Mouse (Mus musculus): ENCODE data around the gene Trabd2b. TPM values are rescaled to one million over a fixed set of nuclear protein-coding genes. Genes with fewer than 3 reads are reported as not detected.

The Trabd2b gene
- polyA plus RNA-seq, 1 experiment from 2014 or later, result 5.7 TPM

DNA sequence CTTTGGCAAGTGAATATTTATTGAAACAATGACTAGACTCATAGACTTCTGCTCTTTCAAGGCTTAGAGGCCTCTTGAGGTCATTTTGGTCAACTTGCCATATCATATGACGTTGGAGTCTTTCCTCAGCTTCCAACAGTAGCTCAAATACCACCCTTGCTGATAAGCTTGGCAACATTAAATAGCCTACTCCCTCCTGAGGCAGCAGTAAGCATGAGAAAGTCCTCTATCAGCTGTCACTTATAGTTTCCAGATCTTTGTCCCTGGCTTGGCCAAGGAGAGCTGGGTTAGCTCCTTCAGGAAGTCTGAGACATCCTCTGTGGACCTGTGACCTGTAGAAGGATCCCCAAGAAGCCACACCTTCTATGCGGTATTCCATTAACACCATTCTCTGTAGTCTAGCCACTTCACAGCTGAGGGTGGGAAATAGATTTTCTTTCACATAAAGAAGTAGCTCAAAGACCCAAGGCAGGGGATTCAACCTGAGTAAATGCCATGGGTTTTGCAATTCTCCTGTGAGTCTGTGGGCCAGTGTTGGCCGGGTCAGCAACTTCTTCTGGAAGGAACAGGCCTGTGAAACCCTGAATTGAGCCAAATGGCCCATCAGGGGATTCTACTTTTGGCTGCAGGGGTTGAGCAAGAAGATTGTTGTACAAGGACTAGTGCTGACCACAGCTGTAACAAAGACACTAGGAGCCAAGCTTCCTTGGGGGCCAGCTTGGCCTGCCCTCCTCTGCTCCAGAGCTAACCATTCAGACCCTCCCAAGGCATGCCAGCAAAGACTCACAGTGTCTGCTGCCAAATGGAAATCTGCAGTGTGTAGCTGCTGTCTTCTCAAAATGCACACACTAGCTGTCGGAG, 127.6 kb downstream of the Trabd2b start:
- no peaks in the 10 kb centered on the region for H3K36me3 ChIP-seq (ENCODE audit: insufficient read depth, low read length)
- peaks cover 6% of the 10 kb centered on the region; the same call in 1 of the 2 replicates for H3K4me1 ChIP-seq (ENCODE audit: insufficient read depth, low read length)
- H3K4me2 ChIP-seq (replicated peaks; ENCODE audit: low read depth, low read length), result no peak overlapping the region
- H3K9ac ChIP-seq (replicated peaks; ENCODE audit: low read length), result no peak overlapping the region
- H3K9me3 ChIP-seq (ENCODE audit: low read length), result no peaks in the 10 kb centered on the region
- 69% methylated on average over 4 of the region's 4 CpGs for WGBS
- no peaks in the 10 kb centered on the region for H3K27me3 ChIP-seq (ENCODE audit: insufficient read depth, low read length)
- H3K27ac ChIP-seq (ENCODE audit: low read length), result no peak overlapping the region
- ATAC-seq (ENCODE audit: low FRiP score, low TSS enrichment), result no peak
- H3K4me3 ChIP-seq (ENCODE audit: low read length), result no peak overlapping the region

DNA sequence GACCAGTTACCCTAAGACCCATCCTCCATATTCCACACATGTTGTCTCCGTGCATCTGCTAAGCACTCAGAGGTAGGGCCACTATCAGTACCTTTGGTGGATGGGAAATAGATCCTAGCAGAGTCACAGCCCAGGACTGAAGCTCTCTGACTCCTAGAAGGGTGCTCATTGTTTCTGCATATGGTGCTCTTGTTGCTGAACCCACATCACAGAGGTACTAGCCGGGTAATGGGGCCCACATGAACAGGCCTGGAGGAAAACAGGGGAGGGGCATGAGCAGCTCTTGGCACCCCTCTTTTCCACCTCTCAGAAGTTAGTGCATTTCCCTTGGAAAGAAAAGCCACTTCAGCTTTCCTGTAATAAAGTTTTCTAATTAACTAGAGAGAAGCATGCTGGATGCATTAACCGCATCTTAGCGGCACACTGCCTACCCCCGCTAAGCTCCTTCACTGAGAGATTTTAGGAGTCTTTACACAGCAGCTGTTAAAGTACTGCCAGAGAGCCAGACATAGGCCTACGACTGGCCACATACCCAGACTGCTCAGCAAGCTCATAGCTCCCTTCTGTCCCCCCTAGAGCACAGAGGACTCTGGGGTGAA, 131.0 kb downstream of the Trabd2b start:
- Histone ChIP-seq H3K9me3 (ENCODE audit: low read length) (no peaks in the 10 kb centered on the region), H3K36me3 (ENCODE audit: insufficient read depth, low read length) (no peaks in the 10 kb centered on the region), H3K4me1 (ENCODE audit: insufficient read depth, low read length) (0 out of 2 replicates have a peak, but pooled peaks cover 6% of the 10 kb centered on the region), H3K27me3 (ENCODE audit: insufficient read depth, low read length) (no peaks in the 10 kb centered on the region), H3K4me2 (replicated peaks; ENCODE audit: low read depth, low read length) (no peak overlapping the region), H3K9ac (replicated peaks; ENCODE audit: low read length) (no peak overlapping the region), H3K4me3 (ENCODE audit: low read length) (no peak overlapping the region), H3K27ac (ENCODE audit: low read length) (no peak overlapping the region)
- whole genome bisulfite sequencing, result 61% methylated on average over 6 of the region's 6 CpGs
- 0 out of 2 replicates have a peak, but pooled peaks have one; percentile 24 for ATAC-seq (ENCODE audit: low FRiP score, low TSS enrichment)

DNA sequence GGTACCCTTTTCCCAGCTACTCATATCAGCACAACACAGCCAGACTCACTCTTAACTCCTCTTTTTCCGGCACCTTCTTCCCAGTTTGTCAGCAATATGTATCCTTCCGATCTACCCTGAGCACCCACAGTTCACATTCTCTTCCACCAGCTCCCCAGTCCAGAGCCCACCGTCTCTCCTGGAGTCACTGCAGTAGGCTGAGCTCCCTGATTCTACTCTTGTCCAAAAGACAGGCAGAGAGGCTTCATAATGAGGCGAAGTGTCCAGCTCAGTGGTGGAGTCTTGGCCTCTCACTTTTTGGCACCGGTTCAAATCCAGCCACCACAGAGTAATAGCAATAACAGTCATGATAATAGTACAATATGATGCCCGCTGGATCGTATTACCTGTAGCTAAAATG, 133.5 kb downstream of the Trabd2b start:
- no peak overlapping the region for H3K9ac ChIP-seq (replicated peaks; ENCODE audit: low read length)

DNA sequence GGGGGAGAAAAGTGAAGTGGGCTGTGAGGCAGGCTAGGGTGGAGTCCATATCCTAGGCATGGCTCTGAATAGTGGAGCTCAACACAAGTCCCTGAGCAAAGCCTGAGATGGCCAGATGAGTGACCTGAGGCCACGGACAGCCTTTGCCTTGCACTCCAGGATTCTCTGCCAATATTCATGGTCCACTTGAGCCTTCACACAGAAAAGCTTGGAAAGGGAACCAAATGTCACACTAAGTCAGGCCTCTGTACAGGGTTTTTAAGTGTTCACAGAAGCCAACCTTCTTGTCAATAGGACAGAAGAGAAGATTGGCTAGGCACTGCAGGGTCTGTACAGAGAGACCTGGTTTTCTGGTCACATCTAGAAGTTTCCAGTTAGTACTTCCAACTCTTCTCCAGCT, 134.7 kb downstream of the Trabd2b start:
- H3K4me3 ChIP-seq (ENCODE audit: low read length), result no peak overlapping the region
- no peak for ATAC-seq (ENCODE audit: low FRiP score, low TSS enrichment)
- H3K36me3 ChIP-seq (ENCODE audit: insufficient read depth, low read length), result no peaks in the 10 kb centered on the region
- no peak overlapping the region for H3K9ac ChIP-seq (replicated peaks; ENCODE audit: low read length)
- H3K4me1 ChIP-seq (ENCODE audit: insufficient read depth, low read length), result 0 out of 2 replicates have a peak, but pooled peaks cover 6% of the 10 kb centered on the region
- WGBS, result 74% methylated on average over 1 of the region's 1 CpGs
- no peaks in the 10 kb centered on the region for H3K9me3 ChIP-seq (ENCODE audit: low read length)
- no peak overlapping the region for H3K27ac ChIP-seq (ENCODE audit: low read length)
- H3K27me3 ChIP-seq (ENCODE audit: insufficient read depth, low read length), result no peaks in the 10 kb centered on the region
- no peak overlapping the region for H3K4me2 ChIP-seq (replicated peaks; ENCODE audit: low read depth, low read length)

More for the DNA sequence above, 133.5 kb downstream of the Trabd2b start:
- ATAC-seq (ENCODE audit: low FRiP score, low TSS enrichment), result no peak
- Histone ChIP-seq H3K27ac (ENCODE audit: low read length) (no peak overlapping the region), H3K4me1 (ENCODE audit: insufficient read depth, low read length) (0 out of 2 replicates have a peak, but pooled peaks cover 6% of the 10 kb centered on the region), H3K4me2 (replicated peaks; ENCODE audit: low read depth, low read length) (no peak overlapping the region), H3K4me3 (ENCODE audit: low read length) (no peak overlapping the region), H3K36me3 (ENCODE audit: insufficient read depth, low read length) (no peaks in the 10 kb centered on the region), H3K9me3 (ENCODE audit: low read length) (no peaks in the 10 kb centered on the region), H3K27me3 (ENCODE audit: insufficient read depth, low read length) (no peaks in the 10 kb centered on the region)
- WGBS, result 93% methylated on average over 7 of the region's 7 CpGs

DNA sequence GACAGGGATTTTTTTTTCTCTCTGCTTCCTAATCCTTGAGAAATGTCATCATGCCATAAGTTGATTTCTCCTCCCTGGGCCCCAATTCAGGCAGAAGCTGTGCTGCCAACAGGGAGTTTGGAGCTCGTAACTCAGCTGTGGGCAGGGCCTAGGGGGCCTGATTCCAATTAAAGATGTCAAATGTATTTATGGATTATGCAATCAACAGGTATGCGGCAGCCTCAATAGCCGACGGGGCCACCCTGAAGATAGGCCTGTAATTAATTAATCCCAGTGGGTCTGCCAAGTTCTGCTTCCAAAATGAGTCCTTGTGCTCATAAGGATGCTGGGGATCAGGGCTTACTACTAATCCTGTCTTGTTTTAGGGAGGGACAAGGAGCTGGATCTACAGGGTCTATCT, 135.6 kb downstream of the Trabd2b start:
- H3K27ac ChIP-seq (ENCODE audit: low read length), result no peak overlapping the region
- H3K36me3 ChIP-seq (ENCODE audit: insufficient read depth, low read length), result no peaks in the 10 kb centered on the region
- H3K9me3 ChIP-seq (ENCODE audit: low read length), result no peaks in the 10 kb centered on the region
- WGBS, result 48% methylated on average over 4 of the region's 4 CpGs
- H3K27me3 ChIP-seq (ENCODE audit: insufficient read depth, low read length), result no peaks in the 10 kb centered on the region
- no peak for ATAC-seq (ENCODE audit: low FRiP score, low TSS enrichment)
- no peak overlapping the region for H3K4me3 ChIP-seq (ENCODE audit: low read length)
- no peak overlapping the region for H3K9ac ChIP-seq (replicated peaks; ENCODE audit: low read length)
- H3K4me1 ChIP-seq (ENCODE audit: insufficient read depth, low read length), result 0 out of 2 replicates have a peak, but pooled peaks cover 4% of the 10 kb centered on the region
- no peak overlapping the region for H3K4me2 ChIP-seq (replicated peaks; ENCODE audit: low read depth, low read length)

DNA sequence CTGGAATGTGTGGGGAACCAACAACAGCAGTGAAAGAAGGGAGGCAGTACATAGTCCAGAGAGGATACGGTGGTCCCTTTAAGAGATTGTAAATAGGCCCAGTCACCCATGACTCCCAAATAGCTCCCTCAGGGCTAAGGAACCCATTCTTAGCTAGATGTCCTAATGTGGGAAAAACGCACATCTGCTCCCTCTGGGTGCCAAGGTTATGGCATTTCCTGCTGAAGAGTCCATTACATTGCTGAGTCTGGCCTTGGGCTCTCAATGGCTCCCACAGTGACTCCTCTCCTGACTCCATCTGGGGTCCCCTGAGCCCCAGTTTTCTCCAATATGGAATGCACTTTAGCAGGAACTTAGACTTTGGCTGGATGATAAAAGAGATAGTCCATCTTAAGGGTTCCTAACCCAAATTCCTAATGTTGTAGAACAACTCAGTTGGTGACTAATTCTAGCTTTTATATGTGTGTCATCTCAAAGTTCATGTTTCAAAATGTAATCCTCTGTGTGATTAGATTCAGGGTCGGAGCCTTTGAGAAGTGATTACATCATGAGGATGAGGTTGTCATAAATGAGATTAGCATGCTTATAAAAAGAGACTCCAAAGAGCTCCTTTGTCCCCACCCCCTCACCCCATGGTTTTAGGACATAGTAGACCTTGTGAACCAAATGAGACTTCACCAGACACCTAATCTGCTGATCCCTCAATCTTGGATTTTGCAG, 139.1 kb downstream of the Trabd2b start:
- H3K9me3 ChIP-seq (ENCODE audit: low read length), result no peaks in the 10 kb centered on the region
- H3K36me3 ChIP-seq (ENCODE audit: insufficient read depth, low read length), result no peaks in the 10 kb centered on the region
- 67% methylated on average over 3 of the region's 3 CpGs for whole genome bisulfite sequencing
- no peak overlapping the region for H3K4me2 ChIP-seq (replicated peaks; ENCODE audit: low read depth, low read length)
- no peaks in the 10 kb centered on the region for H3K27me3 ChIP-seq (ENCODE audit: insufficient read depth, low read length)
- H3K4me3 ChIP-seq (ENCODE audit: low read length), result no peak overlapping the region
- ATAC-seq (ENCODE audit: low FRiP score, low TSS enrichment), result no peak
- H3K9ac ChIP-seq (replicated peaks; ENCODE audit: low read length), result no peak overlapping the region
- H3K27ac ChIP-seq (ENCODE audit: low read length), result no peak overlapping the region
- peaks cover 6% of the 10 kb centered on the region for H3K4me1 ChIP-seq (ENCODE audit: insufficient read depth, low read length)

DNA sequence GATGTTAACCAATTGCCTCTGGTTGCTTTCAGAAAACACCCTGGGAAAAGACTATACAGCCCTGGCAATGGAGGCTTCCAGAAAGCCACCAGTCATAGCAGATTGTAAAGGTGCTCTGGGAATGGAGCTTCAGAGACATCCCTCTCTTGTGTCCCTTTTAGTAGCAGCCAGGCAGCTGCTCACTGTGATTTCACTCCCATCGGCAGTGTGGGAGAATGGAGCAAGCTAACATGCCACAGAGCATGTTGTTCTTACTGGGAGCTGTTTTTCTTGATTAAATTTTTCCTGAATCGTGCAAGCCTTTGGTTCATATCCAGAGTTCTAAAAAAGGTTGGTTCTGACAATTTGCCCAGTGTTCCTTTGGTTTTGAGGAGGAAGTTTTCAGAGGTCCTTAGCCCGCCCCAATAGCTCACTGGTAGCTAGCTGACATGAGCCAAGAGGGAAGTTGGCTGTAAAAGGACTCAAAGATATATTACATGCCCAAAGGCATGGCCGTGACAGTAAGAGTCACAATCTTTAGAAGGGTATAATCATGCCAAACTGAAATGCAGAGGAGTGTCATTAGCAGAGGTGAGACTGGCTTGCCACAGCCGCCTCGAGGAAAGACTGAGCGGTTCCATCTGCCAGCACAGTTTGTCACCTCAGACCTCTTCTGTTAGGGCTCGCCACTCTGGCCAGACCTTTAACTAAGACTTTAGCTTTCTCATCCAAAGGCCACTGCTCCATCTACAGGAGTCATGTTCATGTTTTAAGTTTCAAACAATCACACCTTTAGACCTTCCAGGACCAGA, 141.3 kb downstream of the Trabd2b start:
- no peaks in the 10 kb centered on the region for H3K36me3 ChIP-seq (ENCODE audit: insufficient read depth, low read length)
- H3K4me1 ChIP-seq (ENCODE audit: insufficient read depth, low read length), result peaks cover 13% of the 10 kb centered on the region
- no peaks in the 10 kb centered on the region for H3K27me3 ChIP-seq (ENCODE audit: insufficient read depth, low read length)
- H3K4me2 ChIP-seq (replicated peaks; ENCODE audit: low read depth, low read length), result no peak overlapping the region
- ATAC-seq (ENCODE audit: low FRiP score, low TSS enrichment), result no peak
- no peak overlapping the region for H3K9ac ChIP-seq (replicated peaks; ENCODE audit: low read length)
- H3K9me3 ChIP-seq (ENCODE audit: low read length), result no peaks in the 10 kb centered on the region
- H3K4me3 ChIP-seq (ENCODE audit: low read length), result no peak overlapping the region
- WGBS, result 41% methylated on average over 8 of the region's 8 CpGs
- no peak overlapping the region for H3K27ac ChIP-seq (ENCODE audit: low read length)

DNA sequence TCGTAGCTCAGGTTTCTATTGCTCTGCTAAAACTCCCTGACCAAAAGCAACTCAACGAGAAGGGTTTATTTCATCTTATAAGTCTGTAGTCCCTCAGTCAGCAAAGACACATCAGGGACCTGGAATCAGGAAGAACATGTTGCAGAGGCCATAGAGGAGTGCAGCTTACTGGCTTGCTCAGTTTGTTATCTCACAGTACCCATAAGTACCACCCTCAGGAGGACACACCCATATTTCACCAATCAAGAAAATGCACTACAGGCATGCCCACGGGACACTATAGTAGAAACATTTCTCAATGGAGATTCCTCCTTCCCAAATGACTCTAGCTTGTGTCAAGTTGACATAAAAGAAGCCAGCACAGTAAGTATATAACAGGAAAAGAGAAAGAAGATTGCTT, 143.0 kb downstream of the Trabd2b start:
- Histone ChIP-seq H3K27ac (ENCODE audit: low read length) (no peak overlapping the region), H3K36me3 (ENCODE audit: insufficient read depth, low read length) (no peaks in the 10 kb centered on the region), H3K27me3 (ENCODE audit: insufficient read depth, low read length) (no peaks in the 10 kb centered on the region), H3K9ac (replicated peaks; ENCODE audit: low read length) (no peak overlapping the region), H3K4me3 (ENCODE audit: low read length) (no peak overlapping the region), H3K4me1 (ENCODE audit: insufficient read depth, low read length) (peaks cover 13% of the 10 kb centered on the region), H3K4me2 (replicated peaks; ENCODE audit: low read depth, low read length) (no peak overlapping the region), H3K9me3 (ENCODE audit: low read length) (no peaks in the 10 kb centered on the region)
- WGBS, result 86% methylated on average over 3 of the region's 3 CpGs
- ATAC-seq (ENCODE audit: low FRiP score, low TSS enrichment), result no peak

DNA sequence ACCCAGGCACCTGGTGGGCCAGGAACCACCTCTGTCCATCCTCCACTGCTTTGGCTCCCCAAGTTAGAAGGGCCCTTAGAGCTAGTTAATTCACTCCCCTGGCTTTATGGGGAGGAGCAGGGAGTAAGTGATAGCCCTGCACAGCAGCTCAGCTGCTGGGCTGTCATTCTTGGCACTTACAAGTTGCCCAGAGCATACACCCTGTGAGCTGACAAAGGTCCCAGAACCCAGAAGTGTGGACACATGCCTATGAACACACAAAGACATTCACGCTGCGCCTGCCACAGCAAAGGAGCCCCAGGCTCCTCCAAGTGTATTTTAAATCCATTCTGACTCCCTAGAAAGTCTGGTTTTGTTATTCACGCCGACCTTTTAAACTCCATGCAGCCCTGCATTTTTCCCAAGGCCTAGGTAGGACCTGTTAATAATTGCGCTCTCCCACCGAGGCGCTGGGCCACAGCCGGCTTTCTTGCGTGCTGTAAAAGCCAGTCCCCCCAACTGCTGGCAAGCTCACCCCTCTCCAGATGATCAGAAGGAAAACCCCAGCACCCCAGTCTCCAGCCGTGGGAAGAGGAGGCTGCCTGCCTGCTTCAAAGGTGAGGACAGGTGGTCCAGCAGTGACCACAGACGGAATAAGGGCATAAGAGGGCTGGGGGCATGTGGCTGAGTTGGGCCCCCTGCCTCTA, 144.1 kb downstream of the Trabd2b start:
- peak; percentile 57; the same call in 1 of the 2 replicates for ATAC-seq (ENCODE audit: low FRiP score, low TSS enrichment)
- no peaks in the 10 kb centered on the region for H3K9me3 ChIP-seq (ENCODE audit: low read length)
- no peak overlapping the region for H3K4me2 ChIP-seq (replicated peaks; ENCODE audit: low read depth, low read length)
- peaks cover 13% of the 10 kb centered on the region for H3K4me1 ChIP-seq (ENCODE audit: insufficient read depth, low read length)
- H3K27me3 ChIP-seq (ENCODE audit: insufficient read depth, low read length), result no peaks in the 10 kb centered on the region
- WGBS, result 38% methylated on average over 11 of the region's 11 CpGs
- H3K4me3 ChIP-seq (ENCODE audit: low read length), result no peak overlapping the region
- H3K27ac ChIP-seq (ENCODE audit: low read length), result peak overlapping the region; percentile 58; the same call in 1 of the 2 replicates
- H3K9ac ChIP-seq (replicated peaks; ENCODE audit: low read length), result peak overlapping the region; percentile 26; the same call in 1 of the 2 replicates
- no peaks in the 10 kb centered on the region for H3K36me3 ChIP-seq (ENCODE audit: insufficient read depth, low read length)
